Mouse (Mus musculus) left cerebral cortex, postnatal 36 days (tissue): ENCODE results near the gene Nags. TPM values are rescaled to one million over a fixed set of nuclear protein-coding genes. Genes with fewer than 3 reads are reported as not detected.

ENCODE experiments used
- DNase-seq, 2 experiments: peaks; one replicate each; pipeline ENCODE4 v3.0.0; 2021 to 2022; ENCODE audit warnings: low spot score in 2 of 2, mixed read lengths in 1 of 2
- intact Hi-C: fragments of 180-260 bp; cut with DNase I; formaldehyde crosslinking; loops from one replicate; pipeline ENCODE4 v1.15.1; 2025
- total RNA-seq, 2 experiments: library from RNA; stranded (reverse); gene quantifications; 2 replicates each; pipeline ENCODE4 v1.2.3; 2021

Nags gene
- total RNA-seq: not detected

DNA sequence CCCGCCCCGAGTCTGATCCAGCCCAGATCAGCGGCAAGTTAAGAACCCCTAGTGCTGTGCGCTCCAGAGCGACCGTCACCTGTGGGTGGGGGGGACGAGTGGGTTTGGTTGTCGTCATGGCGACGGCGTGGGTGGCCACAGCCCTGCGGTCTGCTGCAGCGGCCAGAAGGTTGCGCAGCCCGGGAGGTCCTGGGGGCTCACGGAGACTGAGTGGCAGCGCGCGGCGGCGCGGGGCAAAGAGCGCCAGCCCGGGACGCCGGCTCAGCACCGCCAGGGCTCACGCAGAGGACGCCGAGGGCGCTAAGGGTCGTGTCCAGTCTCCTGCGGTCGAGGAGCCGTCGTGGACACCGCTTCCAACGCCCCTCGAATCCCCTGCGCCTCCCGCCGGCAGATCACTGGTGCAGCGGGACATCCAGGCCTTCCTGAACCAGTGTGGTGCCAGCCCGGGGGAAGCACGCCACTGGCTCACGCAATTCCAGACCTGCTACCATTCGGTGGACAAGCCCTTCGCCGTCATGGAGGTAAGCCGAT is at the start of gene Nags:
TSS of gene Nags (plus strand) at position 43 of the 531 bp plus-strand sequence.
- DNase-seq: no peak
- intact Hi-C loops: no loop called here

- no peak for DNase-seq
- intact Hi-C loops: no loop called here
These were observed 49.6 kb upstream of the Nags start for GRCm38 (mm10) chr11:102095676-102096075.

- no peak for DNase-seq
- intact Hi-C loops: no loop called here
These were observed 48.9 kb upstream of the Nags start for GRCm38 (mm10) chr11:102096446-102096845.

- DNase-seq: peak; percentile 55 to 71
- intact Hi-C loops: no loop called here
These were observed 48.4 kb upstream of the Nags start for GRCm38 (mm10) chr11:102096887-102097391.

- no peak for DNase-seq
- intact Hi-C loops: no loop called here
These were observed 44.1 kb upstream of the Nags start, which contains the start of gene Ppy for GRCm38 (mm10) chr11:102101219-102101618. Ppy (minus strand) TSS chr11:102101319.

DNA sequence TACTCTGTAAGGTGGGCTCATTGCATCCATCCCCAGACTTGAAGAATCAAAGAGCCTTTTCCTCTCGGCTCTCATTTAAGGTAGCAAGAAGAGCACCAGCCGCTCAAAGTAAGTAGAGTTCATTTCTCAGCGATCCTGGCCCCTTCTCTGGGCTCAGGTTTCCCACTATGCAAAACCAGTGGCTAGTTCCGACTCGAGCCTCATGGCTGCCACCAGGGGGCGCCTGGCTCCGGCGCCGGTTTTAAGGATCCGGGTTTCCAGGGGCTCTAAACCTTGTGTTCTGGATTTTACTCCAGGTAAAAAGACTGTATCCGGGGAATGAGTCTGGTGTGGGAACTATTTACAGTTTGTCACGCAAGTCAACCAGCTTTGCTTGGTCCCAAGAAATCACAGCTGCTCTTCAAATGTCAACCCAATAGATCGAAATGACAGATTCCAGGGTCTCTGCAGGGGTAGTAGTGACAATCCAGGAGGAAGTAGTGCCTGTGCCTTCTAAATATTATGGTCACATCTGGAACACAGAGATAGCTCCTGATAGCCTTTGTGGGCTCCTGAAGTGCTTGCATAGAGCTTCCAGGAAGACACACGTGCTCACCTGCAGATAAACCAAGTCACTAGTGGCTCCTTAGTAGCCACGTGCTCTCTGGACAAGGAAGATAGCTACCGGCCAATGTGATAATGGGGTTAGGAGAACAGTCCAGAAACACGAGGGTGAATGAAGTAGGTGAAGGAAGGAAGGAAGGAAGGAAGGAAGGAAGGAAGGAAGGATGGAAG is 42.6 kb upstream of the Nags start:
- intact Hi-C loops: loop anchor here (1.0 kb wide), 1 partner anchor 36 kb away; no protein-coding TSS in a partner anchor
- peak; percentile 38 to 50 for DNase-seq

GRCm38 (mm10) chr11:102106911-102107310 is 38.4 kb upstream of the Nags start:
- intact Hi-C loops: no loop called here
- no peak for DNase-seq

GRCm38 (mm10) chr11:102107732-102108131 is 37.6 kb upstream of the Nags start, which contains the start of gene Pyy:
Pyy (minus strand) TSS chr11:102107832.
- DNase-seq: no peak
- intact Hi-C loops: no loop called here

DNA sequence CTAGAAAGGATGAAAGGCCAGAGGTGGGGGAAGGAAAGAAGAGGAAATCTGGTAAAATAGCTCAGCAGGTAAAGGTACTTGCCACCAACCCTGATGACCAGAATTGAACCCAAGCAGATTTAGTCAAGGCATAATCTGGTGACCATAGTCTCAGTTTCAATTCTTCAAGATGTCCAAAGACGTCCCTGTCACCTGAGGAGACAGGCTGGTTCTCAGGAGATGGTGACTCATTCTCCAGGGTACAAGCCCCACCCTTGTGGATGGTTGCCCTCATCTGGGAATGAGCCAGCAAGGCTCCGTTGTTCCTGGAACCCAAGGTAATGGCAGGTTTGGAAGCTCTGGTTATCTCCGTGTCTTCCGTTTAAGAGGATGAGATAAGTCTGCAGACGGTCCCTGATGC is 33.7 kb upstream of the Nags start:
- intact Hi-C loops: no loop called here
- DNase-seq: no peak

DNA sequence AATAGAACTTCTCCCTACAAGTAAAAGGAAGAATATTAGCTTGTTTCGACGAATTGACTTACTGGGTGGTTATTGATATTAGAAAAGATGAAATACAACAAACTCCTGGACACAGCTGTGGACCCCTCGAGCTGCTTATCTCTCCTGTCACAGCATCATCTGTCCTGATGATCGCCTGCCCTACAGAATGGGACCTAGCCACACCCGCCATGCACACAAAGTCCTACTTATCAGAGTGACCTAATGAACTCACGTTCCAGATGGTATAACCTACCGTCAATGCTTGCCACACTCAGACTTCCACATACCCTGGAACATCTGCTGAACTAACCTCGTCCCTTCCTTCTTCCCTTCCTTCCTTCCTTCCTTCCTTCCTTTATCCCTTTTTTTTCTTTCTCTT is 29.1 kb upstream of the Nags start:
- intact Hi-C loops: no loop called here
- DNase-seq: no peak

DNA sequence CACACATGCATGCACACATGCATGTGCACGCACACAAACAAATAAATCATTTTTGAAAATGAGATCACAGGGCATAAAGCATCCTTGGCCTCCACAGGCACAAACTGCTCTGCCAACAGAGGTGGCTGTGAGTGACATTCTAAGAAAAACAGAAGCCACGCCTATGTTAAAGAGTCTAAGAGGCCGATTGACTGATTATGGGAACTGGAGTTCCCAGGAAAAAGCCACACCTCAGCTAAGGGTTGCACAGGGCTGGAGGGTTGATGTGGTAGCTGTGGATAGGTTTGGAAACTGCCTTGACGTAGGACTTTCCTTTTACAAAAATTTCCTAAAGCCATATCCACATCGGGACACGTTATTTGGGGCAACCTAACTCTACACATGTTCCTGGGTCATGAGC is 27.9 kb upstream of the Nags start:
- intact Hi-C loops: no loop called here
- DNase-seq: no peak

GRCm38 (mm10) chr11:102134516-102134915 is 10.8 kb upstream of the Nags start:
- intact Hi-C loops: no loop called here
- DNase-seq: no peak

- intact Hi-C loops: loop anchor here (1.0 kb wide), 2 partner anchors 36 to 77 kb away; no protein-coding TSS in a partner anchor
- DNase-seq: no peak
These were observed 7.5 kb upstream of the Nags start for GRCm38 (mm10) chr11:102137625-102138446.

GRCm38 (mm10) chr11:102138447-102138740 is 6.9 kb upstream of the Nags start:
- peak; percentile 44 to 55 for DNase-seq
- intact Hi-C loops: loop anchor here (1.0 kb wide), 2 partner anchors 36 to 77 kb away; no protein-coding TSS in a partner anchor

DNA sequence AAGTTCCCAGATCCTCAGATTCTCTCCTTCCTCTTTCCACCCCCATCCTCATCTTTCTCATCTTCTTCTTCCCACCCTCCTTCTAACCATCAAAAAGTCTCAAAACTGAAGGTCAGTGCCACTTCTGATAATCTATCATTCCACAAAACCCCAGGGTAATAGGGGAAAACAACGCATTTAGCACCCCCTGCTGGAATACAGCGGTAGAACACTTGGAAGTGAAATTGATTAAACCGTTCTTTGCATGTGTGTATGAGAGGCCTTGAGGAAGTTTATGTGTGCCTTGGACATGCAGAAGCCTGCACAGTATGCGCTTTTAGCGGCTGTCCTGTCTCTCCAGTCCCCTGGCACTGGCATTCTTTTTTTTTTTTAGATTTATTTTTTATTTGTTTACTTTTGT is 4.8 kb upstream of the Nags start:
- intact Hi-C loops: loop anchor here (2.0 kb wide), 1 partner anchor 154 kb away; the partner anchor contains the start of gene Dusp3
- DNase-seq: peak in 1 of 2 experiments; percentile 47

DNA sequence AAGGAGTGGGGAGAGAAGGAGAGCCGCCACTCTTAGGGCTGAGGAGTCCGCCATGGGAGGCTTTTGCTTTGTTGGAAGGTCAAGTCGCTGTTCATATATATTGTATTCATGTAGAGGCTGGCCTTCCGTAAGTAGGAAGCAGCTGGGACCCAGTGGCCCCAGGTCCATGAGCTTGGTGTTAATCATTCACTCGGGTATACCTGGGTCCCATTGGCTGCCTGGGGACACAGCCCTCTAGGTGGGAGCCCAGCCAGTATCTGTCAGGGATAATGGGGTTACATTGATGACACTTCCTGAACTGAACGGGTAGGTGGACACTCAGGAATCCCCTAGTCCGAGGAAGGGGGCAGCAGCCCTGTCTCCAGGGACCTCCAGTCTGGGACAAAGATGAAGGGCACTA is 3.0 kb upstream of the Nags start:
- intact Hi-C loops: no loop called here

GRCm38 (mm10) chr11:102144957-102145470 is 299 bp upstream of the Nags start:
- no peak for DNase-seq
- intact Hi-C loops: no loop called here

More for the DNA sequence above, 3.0 kb upstream of the Nags start:
- DNase-seq: no peak

DNA sequence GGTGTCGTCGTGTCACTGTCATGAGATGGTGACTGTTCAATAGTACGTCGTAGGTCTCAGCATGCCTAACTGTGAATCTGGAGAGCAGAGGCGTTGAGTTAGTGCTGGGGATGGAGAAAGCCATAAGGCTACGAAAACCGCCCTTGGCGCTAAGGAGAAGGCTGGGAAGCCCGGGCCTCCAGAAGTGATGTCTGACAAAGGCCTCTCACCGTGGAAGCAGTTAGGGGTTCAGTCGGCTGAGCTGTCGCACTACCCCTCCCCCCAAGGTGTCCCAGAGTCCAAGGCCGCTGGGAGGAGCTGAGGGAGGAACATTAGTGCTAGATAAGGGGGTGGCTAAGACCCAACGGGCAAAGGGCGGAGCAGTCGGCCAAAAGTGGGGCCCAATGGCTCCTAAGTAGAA is 692 bp downstream of the Nags start:
- intact Hi-C loops: no loop called here
- no peak for DNase-seq

- DNase-seq: no peak
- intact Hi-C loops: no loop called here
These were observed 1.2 kb downstream of the Nags start for GRCm38 (mm10) chr11:102146531-102146930.
